Mouse (Mus musculus) adrenal gland, adult 10 weeks (tissue): ENCODE data around the gene Olfr272. TPM values are rescaled to one million over a fixed set of nuclear protein-coding genes. Genes with fewer than 3 reads are reported as not detected.

Experiments
- polyA plus RNA-seq: library from polyadenylated mRNA; stranded (reverse); fragments of 350-450 nt; fragmentation: Illumina TruSeq; extraction: RNeasy Lipid Tissue Mini Kit (QIAGEN cat#74804); gene quantifications from one replicate; pipeline ENCODE4 v1.2.3, GENCODE M21; 2014; ENCODE audit warnings: low read depth, low replicate concordance

The Olfr272 gene
- polyA plus RNA-seq = not detected

DNA sequence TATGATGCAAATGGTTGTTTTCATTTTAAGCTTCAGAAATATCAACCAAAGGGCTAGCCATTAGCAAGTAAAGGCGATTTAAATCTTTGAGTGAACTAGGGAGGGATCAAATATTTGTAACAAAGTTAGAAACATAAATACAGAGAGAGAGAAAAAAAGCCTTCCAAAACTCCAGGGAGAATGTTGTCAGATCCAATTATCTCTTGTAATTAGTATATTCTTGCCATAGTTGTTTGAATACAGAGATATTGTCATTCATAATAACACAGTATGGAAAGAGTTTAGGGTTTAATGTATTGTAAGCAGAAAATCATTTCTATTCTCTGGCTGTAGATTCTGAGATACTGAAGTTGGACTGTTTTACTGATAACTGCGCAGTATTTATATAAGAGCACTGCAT, at the start of gene Olfr272:
TSS of gene Olfr272 (minus strand) at position 101 of the 400 bp plus-strand sequence.

GRCm38 (mm10) chr4:52964247-52964646, 45.3 kb upstream of the Olfr272 start, which contains the start of gene Olfr270:
Olfr270 (plus strand) TSS chr4:52964547.

Other genes with a start within 250 kb of the Olfr272 start
- not detected for gene Olfr275, start 104.6 kb downstream of the Olfr272 start, polyA plus RNA-seq
- not detected for gene Olfr273, start 59.9 kb downstream of the Olfr272 start, polyA plus RNA-seq
- gene Olfr270, start 45.4 kb upstream of the Olfr272 start, polyA plus RNA-seq = not detected
- not detected for gene Nipsnap3a, start 70.1 kb upstream of the Olfr272 start, polyA plus RNA-seq
- gene Nipsnap3b, start 92.7 kb upstream of the Olfr272 start, polyA plus RNA-seq = 53.1 TPM
- gene Abca1, start 240.7 kb upstream of the Olfr272 start, polyA plus RNA-seq = 301 TPM